Mouse (Mus musculus) neutrophil, adult 83 days (primary cell): Measurements from ENCODE around the gene Rap2c. TPM values are rescaled to one million over a fixed set of nuclear protein-coding genes. Genes with fewer than 3 reads are reported as not detected.

Source experiments
- total RNA-seq, 2 experiments: library from RNA; stranded (reverse); gene quantifications; one replicate each; pipeline ENCODE4 v1.2.4; 2023

Gene Rap2c
- 10 to 100 TPM; 45.2 to 46.8 TPM for total RNA-seq

DNA sequence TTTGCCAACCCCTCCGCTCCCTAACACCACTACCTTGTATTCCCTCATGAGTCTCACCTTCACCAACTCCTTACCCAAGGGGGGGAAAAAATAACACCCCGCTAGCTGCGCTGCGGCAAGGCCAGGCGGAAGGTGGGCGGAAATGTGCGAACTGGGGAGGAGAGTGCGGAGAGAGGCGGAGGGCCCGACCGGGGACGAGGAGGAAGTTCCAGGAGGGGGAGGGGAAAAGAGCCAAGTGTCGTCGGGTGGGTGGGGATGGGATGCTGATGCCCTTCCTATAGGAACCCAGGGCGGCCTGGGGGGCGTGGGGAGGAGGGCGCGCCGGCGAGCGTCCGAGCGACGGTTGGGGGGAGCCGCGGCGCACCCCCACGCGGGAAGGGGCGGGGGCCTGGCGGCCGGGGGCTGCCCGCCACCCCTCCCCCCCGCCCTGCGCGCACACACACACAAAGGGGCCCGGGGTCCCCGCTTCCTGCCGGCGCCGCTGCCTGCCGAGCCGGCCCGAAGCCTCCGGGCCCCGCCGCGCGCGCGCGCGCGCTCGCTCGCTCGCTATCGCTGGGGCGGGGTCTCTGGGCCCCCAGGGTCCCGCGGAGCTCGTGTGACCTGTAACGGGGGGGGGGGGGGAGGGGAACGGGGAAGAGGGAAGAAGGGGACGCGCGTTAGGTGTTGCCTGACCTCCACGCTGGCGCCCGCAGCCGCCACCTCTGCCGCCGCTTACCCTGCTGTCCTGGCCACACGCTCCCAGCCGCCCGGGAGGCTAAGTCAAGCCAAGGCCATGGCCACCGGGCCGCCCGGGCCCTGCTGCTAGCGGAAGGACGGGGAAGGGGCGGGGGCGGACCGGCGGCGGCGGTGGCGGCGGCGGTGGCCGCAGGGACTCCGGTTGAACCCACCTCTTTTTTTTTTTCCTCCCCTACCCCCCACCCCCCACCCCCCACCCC, at the start of gene Rap2c:
Gene Rap2c (minus strand): TSS at position 168 of the 935 bp plus-strand sequence.

Other genes with a start within 250 kb of the Rap2c start
- gene Stk26, start 177.0 kb downstream of the Rap2c start, total RNA-seq: 10 to 100 TPM; 55.2 to 57.4 TPM
- not detected for gene Frmd7, start 75.3 kb downstream of the Rap2c start, total RNA-seq
- 10 to 100 TPM; 50.4 to 59.0 TPM for gene Mbnl3, start 188.5 kb upstream of the Rap2c start, total RNA-seq